Mouse (Mus musculus): Measurements from ENCODE around the gene Rnaseh2a.

DNA sequence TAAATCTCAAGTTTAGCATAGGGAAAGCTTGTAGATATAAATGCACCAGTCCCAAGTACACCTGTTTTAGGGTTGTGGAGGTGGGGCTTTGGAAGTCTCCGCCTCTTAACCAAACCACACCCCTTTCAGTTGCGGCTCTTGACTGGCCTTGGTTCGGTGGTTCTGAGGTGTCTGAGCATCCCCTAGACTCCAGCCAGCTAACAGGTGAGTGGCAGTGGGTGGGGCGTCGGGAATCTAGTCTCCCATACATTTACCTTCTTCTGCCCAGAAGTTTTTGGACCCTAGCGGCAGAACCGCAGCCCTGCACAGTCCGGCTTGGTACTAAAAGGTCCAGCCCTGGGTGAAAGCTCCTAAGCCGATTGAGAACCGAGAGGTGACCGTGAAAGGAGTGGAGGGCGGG, 19.8 kb downstream of the Rnaseh2a start:
- TF ChIP-seq CTCF (IDR thresholded peaks at IDR 0.05; ENCODE audit: insufficient read depth, low read depth, low read length) (no peak), POLR2A (IDR thresholded peaks at IDR 0.05; ENCODE audit: insufficient read depth, low read depth, low read length) (no peak)
